Mouse (Mus musculus) heart, embryonic 14.5 days (tissue): ENCODE data around the gene Sh3pxd2a. TPM values are rescaled to one million over a fixed set of nuclear protein-coding genes. Genes with fewer than 3 reads are reported as not detected.

Source experiments
- ATAC-seq: fragments of 200-750 bp; cut with Nextera tagmentation; 2 replicates; pipeline ENCODE4 v1.8.0; 2017; ENCODE audit warnings: low read depth, moderate TSS enrichment; ENCODE audit not compliant: insufficient number of reproducible peaks, insufficient read depth, low FRiP score
- H3K27ac ChIP-seq, 2 experiments: fragments of 200-500 bp in 1 of 2; fragments of 300-500 bp in 1 of 2; sonication (generic) in 1 of 2; replicated peaks in 1 of 2; 2 replicates each; pipeline ENCODE4 v1.5.1; 2012 to 2014; ENCODE audit warnings: low read depth in 2 of 2, low read length in 2 of 2, control low read depth in 1 of 2, mild to moderate bottlenecking in 1 of 2, mixed read lengths in 1 of 2; ENCODE audit not compliant: control insufficient read depth in 1 of 2, insufficient read depth in 1 of 2
- H3K27me3 ChIP-seq: fragments of 300-500 bp; sonication (generic); 2 replicates; pipeline ENCODE4 v1.6.1; 2014; ENCODE audit warnings: mild to moderate bottlenecking, low read length, control low read depth; ENCODE audit not compliant: control insufficient read depth, insufficient read depth
- H3K36me3 ChIP-seq: fragments of 300-500 bp; sonication (generic); 2 replicates; pipeline ENCODE4 v1.6.1; 2014; ENCODE audit warnings: mild to moderate bottlenecking, control low read depth, low read length, mixed read lengths; ENCODE audit not compliant: control insufficient read depth, insufficient read depth
- H3K4me1 ChIP-seq, 2 experiments: fragments of 200-500 bp in 1 of 2; fragments of 300-500 bp in 1 of 2; sonication (generic) in 1 of 2; 2 replicates each; pipeline ENCODE4 v1.6.1; 2012 to 2014; ENCODE audit warnings: low read length in 2 of 2, control low read depth in 1 of 2, mixed read lengths in 1 of 2; ENCODE audit not compliant: control insufficient read depth in 2 of 2, insufficient read depth in 2 of 2
- H3K4me2 ChIP-seq: fragments of 300-500 bp; sonication (generic); 2 replicates; pipeline ENCODE4 v1.6.1; 2014; ENCODE audit warnings: mild to moderate bottlenecking, low read length
- H3K4me3 ChIP-seq, 2 experiments: fragments of 200-500 bp in 1 of 2; fragments of 300-500 bp in 1 of 2; sonication (generic) in 1 of 2; 2 replicates each; pipeline ENCODE4 v1.5.1; 2012 to 2014; ENCODE audit warnings: low read length in 2 of 2, mild to moderate bottlenecking in 2 of 2, control low read depth in 1 of 2, low read depth in 1 of 2, moderate library complexity in 1 of 2; ENCODE audit not compliant: control insufficient read depth in 1 of 2, insufficient read depth in 1 of 2
- H3K9ac ChIP-seq: fragments of 300-500 bp; sonication (generic); 2 replicates; pipeline ENCODE4 v1.6.1; 2014; ENCODE audit warnings: mild to moderate bottlenecking, low read length
- H3K9me3 ChIP-seq: fragments of 300-500 bp; sonication (generic); 2 replicates; pipeline ENCODE4 v1.6.1; 2016; ENCODE audit warnings: low read length, control low read depth; ENCODE audit not compliant: control insufficient read depth
- WGBS: fragments of 180-500 bp; shearing (Covaris S2); extraction: QIAGEN DNeasy Blood & Tissue Kit; methylation state at CpG from one replicate; pipeline ENCODE4 v1.1.7; 2014; 5-methylcytosine and 5-hydroxymethylcytosine counted together
- polyA plus RNA-seq: library from polyadenylated mRNA; unstranded; fragments of >200 nt; fragmentation: Nextera tagmentation; extraction: Ambion mirVana; gene quantifications from 2 replicates; pipeline ENCODE4 v1.2.1, GENCODE M21; 2014

Gene Sh3pxd2a
- polyA plus RNA-seq, 1 experiment from 2014 or later, result 9.7 TPM

GRCm38 (mm10) chr19:47413458-47414005 lies 50.7 kb downstream of the Sh3pxd2a start:
- Histone ChIP-seq H3K9me3 (no peaks in the 10 kb centered on the region), H3K4me1 (peaks cover 38 to 49% of the 10 kb centered on the region in 2 experiments), H3K4me2 (no peak overlapping the region), H3K9ac (no peak overlapping the region), H3K27ac (no peak overlapping the region), H3K27me3 (no peaks in the 10 kb centered on the region), H3K4me3 (no peak overlapping the region), H3K36me3 (peaks cover 10% of the 10 kb centered on the region)
- no peak; the same call in 1 of the 2 replicates for ATAC-seq
- 54% methylated on average over 6 of the region's 6 CpGs for WGBS

GRCm38 (mm10) chr19:47412566-47413248 lies 51.5 kb downstream of the Sh3pxd2a start:
- WGBS, result 54% methylated on average over 11 of the region's 11 CpGs
- H3K27me3 ChIP-seq, result no peaks in the 10 kb centered on the region
- H3K4me2 ChIP-seq, result no peak overlapping the region
- H3K4me3 ChIP-seq, result no peak overlapping the region
- no peak for ATAC-seq
- H3K9ac ChIP-seq, result no peak overlapping the region
- H3K9me3 ChIP-seq, result no peaks in the 10 kb centered on the region
- peaks cover 10% of the 10 kb centered on the region for H3K36me3 ChIP-seq
- no peak overlapping the region for H3K27ac ChIP-seq
- peaks cover 38 to 46% of the 10 kb centered on the region in 2 experiments for H3K4me1 ChIP-seq

- H3K36me3 ChIP-seq, result peaks cover 10% of the 10 kb centered on the region
- H3K9ac ChIP-seq, result no peak overlapping the region
- no peak overlapping the region for H3K4me3 ChIP-seq
- peaks cover 45 to 58% of the 10 kb centered on the region in 2 experiments for H3K4me1 ChIP-seq
- ATAC-seq, result no peak
- H3K4me2 ChIP-seq, result no peak overlapping the region
- no peak overlapping the region for H3K27ac ChIP-seq
- no peaks in the 10 kb centered on the region for H3K27me3 ChIP-seq
- no peaks in the 10 kb centered on the region for H3K9me3 ChIP-seq
- 91% methylated on average over 6 of the region's 6 CpGs for WGBS
These were observed 53.9 kb downstream of the Sh3pxd2a start for GRCm38 (mm10) chr19:47410301-47410700.

- ATAC-seq, result no peak
- Histone ChIP-seq H3K27ac (no peak overlapping the region), H3K36me3 (peaks cover 10% of the 10 kb centered on the region), H3K4me2 (no peak overlapping the region), H3K27me3 (no peaks in the 10 kb centered on the region), H3K9me3 (no peaks in the 10 kb centered on the region), H3K9ac (no peak overlapping the region), H3K4me3 (no peak overlapping the region), H3K4me1 (peaks cover 33 to 47% of the 10 kb centered on the region in 2 experiments)
These were observed 55.1 kb downstream of the Sh3pxd2a start for GRCm38 (mm10) chr19:47409142-47409541.

- Histone ChIP-seq H3K4me2 (no peak overlapping the region), H3K27me3 (no peaks in the 10 kb centered on the region), H3K4me3 (no peak overlapping the region), H3K4me1 (peaks cover 29 to 46% of the 10 kb centered on the region in 2 experiments), H3K27ac (no peak overlapping the region), H3K9ac (no peak overlapping the region), H3K9me3 (no peaks in the 10 kb centered on the region), H3K36me3 (peaks cover 10% of the 10 kb centered on the region)
- WGBS, result 64% methylated on average over 7 of the region's 7 CpGs
- ATAC-seq, result no peak; the same call in 1 of the 2 replicates
These were observed 55.5 kb downstream of the Sh3pxd2a start for GRCm38 (mm10) chr19:47408656-47409055.

- WGBS, result 95% methylated on average over 6 of the region's 6 CpGs
- H3K27me3 ChIP-seq, result no peaks in the 10 kb centered on the region
- peaks cover 7% of the 10 kb centered on the region for H3K36me3 ChIP-seq
- H3K4me1 ChIP-seq, result peaks cover 35 to 46% of the 10 kb centered on the region in 2 experiments
- no peak for ATAC-seq
- no peak overlapping the region for H3K27ac ChIP-seq
- H3K4me2 ChIP-seq, result no peak overlapping the region
- H3K4me3 ChIP-seq, result no peak overlapping the region
- H3K9ac ChIP-seq, result no peak overlapping the region
- H3K9me3 ChIP-seq, result no peaks in the 10 kb centered on the region
These were observed 56.9 kb downstream of the Sh3pxd2a start for GRCm38 (mm10) chr19:47407332-47407731.

- Histone ChIP-seq H3K27me3 (no peaks in the 10 kb centered on the region), H3K27ac (no peak overlapping the region), H3K4me2 (no peak overlapping the region), H3K36me3 (no peaks in the 10 kb centered on the region), H3K9me3 (no peaks in the 10 kb centered on the region), H3K4me1 (peaks cover 39 to 54% of the 10 kb centered on the region in 2 experiments), H3K4me3 (no peak overlapping the region), H3K9ac (no peak overlapping the region)
- no peak for ATAC-seq
- WGBS, result 58% methylated on average over 6 of the region's 6 CpGs
These were observed 57.7 kb downstream of the Sh3pxd2a start for GRCm38 (mm10) chr19:47406524-47406923.
